Mouse (Mus musculus): ENCODE measurements around the gene Vax1.

DNA sequence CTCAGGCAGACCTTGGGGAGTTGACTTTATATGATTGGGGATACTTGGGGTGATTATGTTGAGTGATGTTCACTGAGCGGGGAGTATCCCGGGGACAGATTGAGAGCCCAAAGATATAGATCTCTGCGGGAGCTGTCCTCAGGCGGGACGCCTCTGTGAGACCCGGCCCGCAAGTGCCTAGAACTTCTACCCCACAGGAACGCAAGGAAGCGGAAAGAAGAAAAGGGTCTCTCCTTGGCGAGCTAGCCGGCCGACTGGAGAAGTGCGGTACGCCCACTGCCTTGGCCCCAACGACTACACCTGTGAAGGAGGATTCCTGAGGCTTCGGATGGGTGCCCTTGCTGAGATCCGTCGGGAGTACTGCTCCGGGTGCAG lies 2.0 kb upstream of the Vax1 start:
- no peak for TF ChIP-seq CTCF (IDR thresholded peaks at IDR 0.05; ENCODE audit: low read depth)
- TF ChIP-seq EP300 (IDR thresholded peaks at IDR 0.05; ENCODE audit: low read depth) = no peak

Data from heart, postnatal 0 days (tissue).